8 mouse cellular contexts compared by ENCODE assay signal in genomic region chr4:102171636-102172035, GRCm38 (mm10).
"Had no signal": no experiment of that assay in that cellular context is flagged by ENCODE, and none has a peak within 500 bp of the region (broad histone marks: within the 10 kb centered on the region; RNA-seq: fewer than 3 reads in every experiment).

No protein-coding gene starts in this region.

- DNase-seq: lung, adult 18-20 months; lung, embryonic 14.5 days; lung, postnatal 10 days; lung, postnatal 4 days; thymus, postnatal 14 days; thymus, postnatal 36 days had no signal

- ATAC-seq: midbrain, embryonic 13.5 days; midbrain, embryonic 15.5 days had no signal
